Mouse (Mus musculus) large intestine, adult 2 months (tissue): ENCODE results near the gene Gal3st4. TPM values are rescaled to one million over a fixed set of nuclear protein-coding genes. Genes with fewer than 3 reads are reported as not detected.
"Not testable (repeated sequence)": the region's sequence is repeated elsewhere in the genome, so short reads cannot be mapped to it uniquely, and the experiment has no call there.

Experiments used
- DNase-seq: peaks from one replicate; pipeline ENCODE4 v3.0.0-alpha.2; 2012; ENCODE audit warnings: low read depth, low spot score
- WGBS: fragments of 180-500 bp; shearing (Covaris S2); methylation state at CpG from one replicate; pipeline ENCODE4 v1.1.7; 2018; 5-methylcytosine and 5-hydroxymethylcytosine counted together
- polyA plus RNA-seq: library from polyadenylated mRNA; depleted of rRNA; stranded (reverse); fragments of >200 nt; gene quantifications from 2 replicates; pipeline ENCODE4 v1.2.3, GENCODE M21; 2012; rRNA removed

The Gal3st4 gene
- polyA plus RNA-seq, 1 experiment = 0.57 TPM

DNA sequence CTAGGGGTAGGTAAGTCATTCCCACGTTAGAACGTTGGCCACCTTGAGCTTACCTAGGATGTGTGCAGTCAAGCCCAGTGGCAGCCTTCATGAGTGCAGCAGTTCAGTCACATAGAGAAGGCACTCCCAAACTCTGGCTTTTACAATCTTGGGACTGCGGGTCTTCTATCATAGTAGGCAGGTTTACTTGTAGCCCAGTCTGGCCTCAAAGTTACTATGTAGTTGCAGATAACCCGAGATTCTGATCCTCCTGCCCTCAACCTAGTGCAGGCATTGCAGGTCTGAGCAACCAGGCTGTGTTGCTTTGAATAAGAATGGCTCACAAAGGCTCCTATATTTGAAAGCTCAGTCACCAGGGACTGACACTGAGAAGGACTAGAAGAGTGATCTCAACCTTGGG, 46.1 kb downstream of the Gal3st4 start:
- 62% methylated on average over 4 of the region's 4 CpGs for WGBS
- DNase-seq = no peak

DNA sequence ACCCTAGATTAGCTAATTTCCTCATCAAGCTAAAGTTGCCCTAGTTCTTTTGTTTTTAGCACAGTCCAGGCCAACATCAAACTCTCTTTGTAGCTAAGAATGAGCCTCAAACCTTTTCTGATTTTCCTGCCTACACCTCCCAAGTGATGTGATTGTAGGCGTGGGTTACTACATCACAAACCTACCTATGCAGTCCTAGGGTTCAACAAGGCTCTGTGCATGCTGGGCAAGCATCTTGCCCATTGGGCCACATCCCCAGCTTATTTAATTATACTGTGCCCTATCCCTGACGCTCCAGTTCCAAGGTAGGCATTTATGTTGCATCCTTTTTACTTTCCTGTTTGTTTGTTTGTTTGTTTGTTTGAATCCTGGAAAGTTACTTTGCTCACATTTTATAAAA, 46.9 kb downstream of the Gal3st4 start, which contains the start of gene Nxpe5:
TSS of gene Nxpe5 (plus strand) at position 199 of the 400 bp plus-strand sequence.
- no peak for DNase-seq
- WGBS = 68% methylated on average over 2 of the region's 2 CpGs

DNA sequence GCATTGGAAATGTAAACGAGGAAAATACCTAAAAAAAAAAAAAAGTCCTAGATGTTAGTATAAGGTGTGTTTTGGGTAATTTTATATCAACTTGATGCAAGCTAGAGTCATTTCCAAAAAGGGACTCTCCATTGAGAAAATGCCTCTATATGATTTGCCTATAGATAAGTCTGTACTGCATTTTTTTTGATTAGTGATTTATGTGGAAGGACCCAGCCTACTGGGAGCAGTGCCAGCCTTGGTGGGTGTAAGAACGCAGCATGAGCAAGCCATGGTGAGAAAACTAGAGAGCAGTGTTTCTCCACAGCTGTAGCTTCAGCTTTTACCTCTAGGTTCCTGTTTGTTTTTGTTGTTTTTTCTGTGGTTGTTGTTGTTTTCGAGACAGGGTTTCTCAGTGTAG, 49.4 kb downstream of the Gal3st4 start:
- WGBS = 57% methylated on average over 3 of the region's 3 CpGs
- DNase-seq = no peak

DNA sequence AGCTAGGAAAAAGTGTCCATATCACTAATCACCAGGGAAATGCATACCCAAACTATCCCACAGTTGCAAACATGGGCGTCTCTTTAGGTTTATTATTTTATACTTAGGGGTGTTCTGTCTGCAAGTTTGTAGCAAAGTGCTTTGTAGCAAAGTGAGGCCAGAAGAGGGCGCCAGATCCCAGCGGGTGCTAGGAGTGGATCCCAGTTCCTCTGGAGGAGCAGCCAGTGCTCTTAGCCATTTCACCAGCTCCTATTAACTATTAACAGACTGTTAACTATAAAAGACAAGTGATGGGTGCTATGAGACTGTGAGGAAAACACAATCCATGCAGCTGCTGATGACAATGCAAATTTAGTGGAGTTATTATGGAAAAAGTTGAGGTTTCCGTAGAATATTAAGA, 50.5 kb downstream of the Gal3st4 start:
- DNase-seq = peak; percentile 37
- WGBS = 13% methylated on average over 4 of the region's 4 CpGs

DNA sequence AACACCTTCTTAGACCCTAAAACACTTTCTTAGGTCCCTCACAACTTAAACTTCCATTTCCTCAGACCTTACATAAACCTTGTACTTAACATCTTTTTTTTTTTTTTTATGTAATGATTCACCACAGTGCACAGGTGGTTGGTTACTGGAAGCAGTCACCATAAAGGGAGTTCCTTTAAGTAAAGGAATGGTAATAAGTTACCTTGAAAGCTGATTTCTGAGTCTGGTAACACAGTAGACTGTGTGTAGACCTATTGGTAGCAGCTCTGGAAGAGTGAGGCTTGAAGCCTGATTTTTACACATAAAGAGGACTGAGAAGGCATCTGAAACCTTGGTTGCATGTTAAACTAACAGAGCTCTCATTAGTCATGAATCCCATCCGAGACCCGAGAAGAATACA, 52.8 kb downstream of the Gal3st4 start:
- WGBS = 9% methylated on average over 2 of the region's 2 CpGs
- no peak for DNase-seq

DNA sequence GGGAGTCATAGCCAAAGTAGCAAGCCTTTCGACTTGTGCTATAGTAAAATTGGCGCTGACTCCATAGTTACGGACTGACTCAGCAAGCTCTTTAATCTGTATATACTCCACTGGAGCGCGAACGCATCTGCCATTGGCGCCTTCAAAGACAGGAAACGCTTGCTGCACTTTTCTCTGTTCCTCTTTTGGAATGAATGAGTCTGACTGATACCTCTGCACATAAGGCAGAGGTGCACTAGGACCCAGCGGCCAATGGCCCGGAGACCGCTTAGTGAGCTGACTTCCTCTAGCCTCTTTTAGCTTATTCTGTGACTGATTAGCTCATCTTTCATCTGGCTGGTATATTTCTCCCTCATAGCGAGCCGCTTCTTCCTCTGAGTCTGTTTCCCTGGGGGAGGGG, 56.0 kb downstream of the Gal3st4 start:
- WGBS = 95% methylated on average over 13 of the region's 13 CpGs
- not testable (repeated sequence) for DNase-seq

Other genes with a start within 250 kb of the Gal3st4 start
- not detected in 2 replicates for gene Smok3c, start 219.6 kb downstream of the Gal3st4 start, polyA plus RNA-seq
- 2.9 and 5.3 TPM in 2 replicates for gene Zkscan1, start 187.8 kb downstream of the Gal3st4 start, polyA plus RNA-seq
- gene Zscan21, start 155.9 kb downstream of the Gal3st4 start, polyA plus RNA-seq = 7.2 and 7.5 TPM in 2 replicates
- gene Zfp113, start 117.1 kb downstream of the Gal3st4 start, polyA plus RNA-seq = 3.0 TPM in 2 replicates
- gene Cops6, start 111.8 kb downstream of the Gal3st4 start, polyA plus RNA-seq = 97.2 and 105 TPM in 2 replicates
- gene Ap4m1, start 100.8 kb downstream of the Gal3st4 start, polyA plus RNA-seq = 22.3 and 34.3 TPM in 2 replicates
- gene Mcm7, start 100.4 kb downstream of the Gal3st4 start, polyA plus RNA-seq = 42.6 and 44.5 TPM in 2 replicates
- gene Taf6, start 85.4 kb downstream of the Gal3st4 start, polyA plus RNA-seq = 41.6 and 47.7 TPM in 2 replicates
- 4.0 and 4.2 TPM in 2 replicates for gene Cnpy4, start 85.4 kb downstream of the Gal3st4 start, polyA plus RNA-seq
- 2.5 TPM in 2 replicates for gene Mblac1, start 78.5 kb downstream of the Gal3st4 start, polyA plus RNA-seq
- 1.1 and 2.3 TPM in 2 replicates for gene Nxpe5, start 46.9 kb downstream of the Gal3st4 start, polyA plus RNA-seq
- 180 and 194 TPM in 2 replicates for gene Lamtor4, start 17.4 kb downstream of the Gal3st4 start, polyA plus RNA-seq
- 45.9 and 55.6 TPM in 2 replicates for gene BC037034, start 8.8 kb downstream of the Gal3st4 start, polyA plus RNA-seq
- gene Gm43720, start 7.1 kb upstream of the Gal3st4 start, polyA plus RNA-seq = not detected in 2 replicates
- gene Gpc2, start 7.2 kb upstream of the Gal3st4 start, polyA plus RNA-seq = 2.0 and 2.5 TPM in 2 replicates
- gene Stag3, start 7.4 kb upstream of the Gal3st4 start, polyA plus RNA-seq = 0.58 and 0.90 TPM in 2 replicates
- 0.81 and 2.4 TPM in 2 replicates for gene Pvrig, start 69.1 kb upstream of the Gal3st4 start, polyA plus RNA-seq
- 1.2 and 3.6 TPM in 2 replicates for gene Zfp157, start 168.6 kb upstream of the Gal3st4 start, polyA plus RNA-seq